Mouse (Mus musculus) right cerebral cortex, postnatal 14 days (tissue): ENCODE data around the gene Tigd4.

Experiments
- DNase-seq: peaks from one replicate; pipeline ENCODE4 v3.0.0; 2022

Tigd4 gene

DNA sequence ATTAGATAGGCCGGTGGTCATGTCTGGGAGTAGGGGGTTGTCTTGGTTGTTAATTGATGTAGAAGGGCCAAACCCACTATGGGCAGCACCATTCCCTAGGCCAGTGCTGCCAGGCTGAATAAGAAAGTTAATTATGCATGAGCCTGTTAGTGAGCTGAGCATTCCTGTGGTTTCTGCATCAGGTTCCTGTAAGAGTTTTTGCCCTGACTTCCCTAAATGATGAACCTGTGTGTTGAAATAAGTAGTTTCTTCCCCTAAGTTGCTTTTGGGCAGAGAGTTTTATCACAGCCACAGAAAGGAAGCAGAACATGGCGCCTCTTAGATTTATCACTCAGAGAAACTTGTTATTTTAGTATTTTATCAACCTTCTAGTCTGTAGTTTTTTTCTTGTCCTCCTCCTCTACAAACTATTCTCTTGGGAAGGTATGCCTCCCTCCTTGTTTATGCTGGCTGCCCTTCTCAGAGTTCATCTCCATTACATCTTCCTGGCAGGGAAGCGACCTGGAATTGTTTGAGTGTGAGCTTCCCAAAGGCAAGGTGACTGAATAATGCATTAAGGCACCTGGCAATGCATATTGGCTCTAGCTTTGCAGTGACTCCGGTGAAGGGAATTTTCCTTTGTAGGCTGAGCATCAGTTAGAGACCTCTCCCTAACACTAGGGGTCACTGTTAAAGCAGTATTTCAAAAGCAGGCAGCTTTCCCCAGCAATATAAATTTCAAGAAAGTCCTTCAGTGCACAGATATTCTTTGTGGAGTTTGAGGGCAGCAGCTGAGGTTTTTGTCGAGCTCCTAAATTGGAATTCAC lies 21.9 kb downstream of the Tigd4 start:
- DNase-seq, result no peak

DNA sequence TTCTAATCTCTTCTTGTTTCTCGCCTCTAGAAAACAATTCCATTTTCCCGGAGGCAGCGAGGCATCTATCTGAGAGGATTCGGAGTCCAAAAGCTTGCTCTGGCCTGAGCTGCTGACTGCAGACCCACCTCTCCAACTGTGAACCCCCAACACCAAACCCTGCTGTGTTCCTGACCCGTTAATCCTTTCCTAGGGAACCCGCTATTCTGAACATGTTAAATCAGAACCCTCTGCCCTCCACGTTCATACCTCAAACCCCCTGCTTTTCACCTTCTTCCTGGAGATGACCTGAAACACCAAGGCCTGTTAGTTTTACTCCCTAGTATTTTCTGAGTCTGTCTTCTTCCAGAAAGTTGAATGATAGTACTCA lies 22.5 kb downstream of the Tigd4 start:
- DNase-seq, result no peak

DNA sequence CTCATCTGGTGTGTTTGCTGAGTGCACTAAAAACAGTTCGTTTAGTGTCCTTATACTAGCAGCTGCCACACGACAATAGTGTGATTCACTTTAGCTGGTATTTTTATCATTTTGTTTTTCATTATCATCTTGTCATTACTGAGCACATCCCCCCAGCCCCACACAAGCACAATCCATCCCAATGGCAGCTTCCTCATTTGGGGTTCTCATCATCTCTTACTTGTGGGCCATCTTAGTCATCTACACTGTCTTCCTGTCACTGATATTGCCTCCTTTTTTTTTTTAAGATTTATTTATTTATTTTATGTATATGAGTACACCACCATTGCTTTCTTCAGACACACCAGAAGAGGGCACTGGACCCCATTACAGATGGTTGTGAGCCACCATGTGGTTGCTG lies 25.3 kb downstream of the Tigd4 start:
- DNase-seq, result no peak

DNA sequence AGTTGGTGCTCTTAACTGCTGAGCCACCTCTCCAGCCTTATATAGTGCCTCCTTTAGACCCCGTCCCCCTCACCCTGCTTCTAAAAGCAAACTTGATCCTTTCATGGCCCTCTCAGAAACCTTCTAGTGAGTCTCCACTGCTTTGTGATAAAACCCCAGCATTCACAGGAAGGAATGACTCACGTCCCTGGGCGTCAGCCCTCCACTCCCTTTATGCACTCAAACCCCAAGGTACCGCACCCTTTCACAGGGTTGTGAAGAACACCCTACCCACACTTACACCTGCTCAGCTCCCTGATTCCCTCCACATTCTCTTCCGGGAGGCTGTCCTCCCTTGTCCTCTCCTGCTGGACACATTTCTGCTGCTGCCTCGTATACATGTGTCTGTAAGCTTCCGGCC lies 25.7 kb downstream of the Tigd4 start:
- no peak for DNase-seq

DNA sequence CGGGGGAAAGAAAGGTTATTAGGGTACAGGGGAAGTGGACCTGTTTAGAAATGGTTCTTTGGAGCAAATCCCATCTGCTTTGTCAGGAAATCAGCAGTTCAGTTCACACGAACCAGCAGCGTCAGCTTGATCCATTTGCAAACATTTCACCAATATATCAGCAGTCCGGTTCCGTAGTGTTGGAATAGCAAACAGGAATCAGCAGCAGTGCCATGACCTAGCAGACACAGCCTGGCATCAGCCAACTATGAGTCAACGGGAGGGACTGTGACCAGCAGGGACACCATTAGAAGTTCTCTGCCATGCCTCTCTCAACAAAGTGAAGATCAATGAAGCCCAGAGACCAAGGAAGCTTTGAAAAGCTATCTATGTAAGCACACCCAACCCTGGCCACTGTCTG lies 26.4 kb downstream of the Tigd4 start:
- DNase-seq, result no peak

DNA sequence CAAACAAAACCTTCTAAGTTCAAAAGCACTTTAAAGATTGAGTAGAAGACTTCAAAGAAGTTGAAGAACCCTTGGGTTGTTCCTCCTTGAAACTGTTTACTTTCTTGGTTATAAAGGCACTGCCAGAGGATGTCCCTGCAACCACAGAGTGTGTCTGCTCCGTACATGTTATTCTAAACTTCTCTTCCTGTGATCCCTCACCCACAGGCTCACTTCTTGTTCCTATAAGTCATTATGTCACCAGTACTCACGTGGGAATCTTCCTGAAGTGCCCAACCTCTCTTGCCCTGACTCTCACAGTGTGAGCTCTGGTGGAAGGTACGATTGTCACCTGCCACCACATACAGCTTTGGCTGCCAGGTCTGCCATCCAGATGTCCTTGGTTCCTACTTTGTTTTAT lies 28.7 kb downstream of the Tigd4 start:
- no peak for DNase-seq

DNA sequence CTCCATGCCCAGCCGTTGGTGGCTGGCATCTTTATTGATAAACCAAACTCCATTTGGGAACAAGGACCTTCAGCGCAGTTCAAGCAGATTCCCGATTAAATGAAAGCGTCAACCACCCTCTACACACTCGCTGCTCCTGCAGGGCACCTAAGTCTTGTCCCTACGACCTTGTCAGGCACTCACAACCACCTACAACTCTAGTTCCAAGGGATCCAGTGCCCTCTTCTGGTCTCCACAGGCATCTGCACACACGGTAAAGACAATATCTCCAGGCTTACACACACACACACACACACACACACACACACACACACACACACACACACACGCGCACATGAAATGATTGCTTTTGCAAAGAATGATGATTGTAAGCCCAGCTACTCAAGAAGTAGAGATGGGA lies 38.2 kb downstream of the Tigd4 start:
- no peak for DNase-seq

DNA sequence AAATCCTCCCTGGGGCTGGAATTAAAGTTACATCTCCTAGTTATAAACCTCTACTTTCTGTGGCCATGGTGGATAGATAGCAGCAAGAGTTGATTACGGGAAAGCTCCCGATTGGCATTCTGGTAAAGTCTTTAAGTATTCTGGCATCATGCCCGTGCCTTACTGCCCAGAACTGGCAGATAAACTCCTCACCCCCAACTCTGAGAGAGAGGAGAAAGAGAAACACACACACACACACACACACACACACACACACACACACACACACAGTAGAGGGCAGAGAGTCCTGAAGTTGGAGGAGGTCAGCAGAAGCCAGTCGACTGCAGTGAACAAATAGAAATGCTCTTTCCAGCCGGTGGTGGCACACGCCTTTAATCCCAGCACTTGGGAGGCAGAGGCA lies 43.7 kb downstream of the Tigd4 start:
- DNase-seq, result no peak

DNA sequence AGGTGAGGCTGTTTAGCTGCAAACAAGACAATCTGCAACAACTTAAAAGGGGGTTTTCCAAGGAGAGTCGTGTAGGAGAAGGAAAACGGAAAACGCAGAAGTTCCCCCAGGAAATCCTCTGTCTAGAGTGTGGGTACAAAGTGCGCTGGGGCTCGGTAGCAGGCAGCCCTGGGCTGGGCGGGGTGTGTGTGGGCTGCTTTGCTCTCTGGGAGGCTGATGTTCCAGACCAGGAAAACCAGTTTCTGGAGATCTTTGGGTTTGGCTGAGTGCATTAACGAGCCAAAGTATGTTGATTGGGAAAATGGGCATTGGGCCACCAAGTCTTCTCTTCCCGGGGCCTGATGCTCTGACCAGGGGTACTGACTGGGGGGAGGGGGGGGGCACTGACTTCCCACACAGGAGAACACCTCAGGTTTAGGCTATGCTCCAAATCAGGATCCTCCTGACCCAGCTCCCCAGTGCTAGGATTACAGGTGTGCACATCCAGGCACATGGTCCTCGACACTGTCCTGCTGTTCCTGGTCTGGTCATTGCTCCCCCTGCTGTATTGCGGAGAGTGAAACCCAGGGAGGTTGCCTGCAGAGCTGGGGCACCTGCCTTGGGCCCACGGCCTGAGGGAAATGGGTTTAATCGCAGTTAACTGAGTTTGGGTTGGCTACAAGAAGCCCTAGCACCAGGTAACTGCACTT lies 44.7 kb downstream of the Tigd4 start:
- no peak for DNase-seq

DNA sequence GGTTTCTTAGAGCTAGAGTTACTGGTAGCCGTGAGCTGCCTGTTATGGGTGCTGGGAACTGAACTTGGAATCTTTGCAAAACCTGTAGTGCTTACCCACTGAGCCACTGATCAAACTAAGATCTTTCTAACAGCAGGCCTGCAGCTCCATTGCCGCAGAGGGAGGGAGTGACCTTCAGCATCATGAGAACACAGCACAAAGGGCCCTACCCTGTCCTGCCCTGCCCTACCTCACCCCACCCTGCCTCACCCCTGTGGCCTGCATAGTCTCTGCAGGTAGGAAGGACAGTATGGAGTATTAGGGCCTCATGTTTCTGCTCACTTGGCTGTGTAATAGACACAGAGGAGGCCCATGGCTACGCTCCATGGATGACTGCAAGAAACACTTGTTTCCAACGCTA lies 45.5 kb downstream of the Tigd4 start:
- no peak for DNase-seq

DNA sequence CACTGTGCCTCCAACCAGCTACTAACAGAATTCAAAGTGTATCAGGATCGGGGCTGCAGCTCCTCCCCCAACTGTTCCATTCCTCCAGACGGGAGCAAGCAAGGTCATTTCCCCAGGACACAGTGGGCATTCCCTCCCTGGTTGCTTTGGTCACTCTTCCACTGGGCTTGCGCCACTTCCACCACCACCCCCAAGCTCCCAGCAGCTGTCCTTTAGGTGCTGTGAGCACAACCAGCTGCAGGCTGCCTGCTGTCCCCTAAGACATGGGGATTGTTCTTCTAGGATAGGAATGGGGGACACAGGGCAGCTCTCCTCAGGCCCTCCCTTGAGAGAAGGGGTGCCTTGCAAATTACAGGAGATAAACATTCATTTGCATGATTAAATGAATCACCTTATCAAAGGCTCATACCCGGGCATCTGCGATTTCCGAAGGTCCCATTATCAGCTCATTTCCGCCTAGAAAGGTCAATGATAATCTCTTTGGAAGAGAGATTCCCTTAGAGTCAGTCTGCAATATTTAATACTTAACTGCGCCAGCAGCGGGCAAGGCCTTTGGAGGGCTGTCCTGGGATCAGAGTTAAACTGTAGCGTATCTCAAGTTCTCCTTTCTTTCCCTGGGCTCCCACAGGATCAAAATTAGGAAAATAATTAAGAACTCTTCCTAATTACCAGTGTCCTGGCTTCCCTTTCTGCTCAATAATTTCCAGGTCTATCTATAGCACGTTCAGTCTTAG lies 46.6 kb downstream of the Tigd4 start:
- DNase-seq, result no peak

DNA sequence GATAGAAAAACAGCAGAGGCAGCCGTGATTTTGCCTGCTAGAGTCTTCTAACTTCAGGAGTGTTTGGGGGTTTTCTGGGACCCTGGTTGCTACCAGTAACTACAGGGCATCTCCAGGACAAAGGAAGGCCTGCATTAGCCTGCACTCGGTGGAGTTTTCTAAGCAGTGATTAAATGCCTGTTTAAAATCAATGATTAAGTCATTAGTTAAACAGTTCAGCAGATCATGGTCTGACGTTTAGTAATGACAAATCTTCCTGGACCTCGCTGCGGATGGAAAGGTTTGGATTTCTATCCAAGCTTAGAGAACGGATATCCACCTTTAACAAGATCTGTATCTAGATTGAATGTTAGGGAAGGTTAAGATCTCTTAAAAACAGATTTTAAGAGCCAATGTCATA lies 47.2 kb downstream of the Tigd4 start:
- DNase-seq, result no peak

DNA sequence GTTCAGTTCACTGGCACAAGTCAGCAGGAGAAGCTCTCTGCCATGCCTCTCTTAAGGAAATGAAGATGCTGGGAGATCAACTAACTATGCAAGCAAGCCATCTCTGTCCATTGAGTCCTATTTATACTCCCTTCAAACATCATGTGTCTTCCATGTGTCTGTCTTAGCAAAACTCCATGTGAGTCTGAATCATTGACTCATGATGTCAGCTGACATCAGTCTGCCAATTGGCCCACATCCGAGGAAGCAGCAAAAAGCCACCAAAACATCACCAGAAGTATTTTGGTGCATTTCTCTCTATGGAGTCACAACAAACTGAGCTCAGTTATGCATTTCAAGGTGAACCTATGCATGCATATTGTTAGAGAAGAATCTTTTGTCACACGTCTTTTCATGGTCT lies 48.0 kb downstream of the Tigd4 start:
- no peak for DNase-seq

DNA sequence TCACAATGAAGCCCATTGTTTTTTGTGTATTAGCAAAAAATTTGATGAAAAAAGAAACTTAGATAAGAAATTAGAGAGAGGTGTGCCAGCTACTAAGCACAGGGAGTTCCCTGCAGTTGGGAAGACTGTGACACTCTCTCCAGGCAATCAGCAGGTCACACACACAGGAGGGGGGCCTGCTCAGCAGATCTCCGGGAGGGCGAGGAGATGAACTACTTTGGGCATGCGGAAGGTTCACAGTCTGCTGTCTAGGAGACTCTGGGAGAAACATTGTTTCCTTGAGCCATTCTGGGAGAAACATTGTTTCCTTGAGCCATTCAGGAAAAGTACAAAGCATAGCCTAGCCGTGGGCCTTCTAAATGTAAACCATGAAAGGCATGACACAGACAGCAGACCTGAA lies 49.6 kb downstream of the Tigd4 start:
- no peak for DNase-seq

DNA sequence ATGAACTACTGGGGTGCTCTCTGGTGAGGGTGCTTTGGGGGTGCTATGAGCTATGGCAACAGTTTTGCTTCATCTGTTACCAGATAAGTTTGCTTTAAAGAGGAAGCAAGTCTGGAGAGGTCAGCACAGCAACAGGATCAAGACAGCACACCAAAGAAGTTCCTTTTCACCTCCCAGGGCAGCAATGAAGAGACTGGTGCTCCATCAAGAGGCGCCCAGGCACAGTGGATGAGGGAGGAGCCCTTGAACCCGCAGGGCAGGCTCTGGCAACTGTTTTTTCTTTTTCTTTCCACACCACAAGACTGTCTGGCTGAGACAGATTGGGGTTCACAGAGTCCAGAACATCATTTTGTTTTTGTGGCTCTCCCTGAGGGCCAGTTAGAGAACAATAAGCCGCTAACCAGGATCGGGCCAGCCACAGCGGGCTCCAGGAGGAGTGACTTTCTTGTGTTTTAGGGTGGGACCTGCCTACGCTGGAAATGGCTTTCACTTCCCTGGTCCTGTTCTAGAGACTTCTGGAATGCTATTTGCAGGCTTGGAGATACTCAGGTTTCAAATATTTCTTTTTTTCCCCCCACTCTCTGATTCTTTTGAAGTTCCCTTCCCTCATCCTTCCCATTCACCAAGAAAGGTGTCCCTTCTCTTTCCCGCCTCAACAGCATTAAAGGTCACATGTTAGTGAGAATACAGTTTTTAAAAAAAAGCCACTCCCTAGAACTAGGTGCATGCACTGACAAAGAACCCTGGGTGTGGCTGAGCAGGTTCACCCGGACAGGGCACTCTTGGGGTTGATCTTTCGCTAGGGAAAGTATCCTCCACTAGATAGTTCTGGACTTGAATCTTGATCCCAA lies 52.0 kb downstream of the Tigd4 start:
- DNase-seq, result no peak

DNA sequence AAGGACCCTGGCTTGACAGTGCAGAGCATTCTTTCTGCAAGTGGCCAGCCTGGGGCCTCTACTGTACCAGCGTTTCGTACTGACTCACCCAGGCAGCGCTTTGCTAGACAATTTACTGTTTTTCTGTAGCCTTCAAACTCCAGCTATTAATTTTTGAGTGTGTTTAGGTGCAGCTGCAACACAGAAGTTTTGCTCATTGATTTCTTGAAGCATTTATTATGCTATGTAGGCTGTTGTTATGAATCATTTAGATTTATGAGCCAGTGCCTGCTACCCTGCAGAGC lies 52.6 kb downstream of the Tigd4 start:
- no peak for DNase-seq

DNA sequence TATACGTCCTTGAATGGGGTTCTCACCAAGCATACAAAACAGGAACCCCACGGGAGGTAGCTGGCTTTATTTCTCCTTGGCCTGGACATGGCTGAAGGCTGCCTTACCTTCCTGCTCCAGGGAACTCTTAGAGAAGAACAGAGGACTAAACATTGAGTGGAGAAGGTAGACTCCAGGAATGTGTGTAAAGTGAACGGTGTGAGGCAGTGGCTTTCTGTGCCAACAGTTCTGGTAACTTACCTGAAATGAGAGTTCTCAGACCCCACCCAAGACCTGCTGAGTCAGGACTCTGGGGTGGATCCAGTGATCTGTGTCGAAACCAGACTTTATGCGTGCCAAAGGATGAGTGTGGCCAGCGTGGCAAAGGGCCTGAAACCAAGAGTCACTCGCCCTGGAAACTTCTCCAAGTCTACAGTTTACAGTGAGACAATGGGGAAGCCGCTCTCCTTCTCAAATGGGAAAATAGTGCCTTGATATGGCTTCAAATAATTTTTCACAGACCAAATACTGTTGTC lies 53.0 kb downstream of the Tigd4 start:
- DNase-seq, result no peak
